Mouse (Mus musculus) forebrain, embryonic 14.5 days (tissue): ENCODE measurements around the gene Apof. TPM values are rescaled to one million over a fixed set of nuclear protein-coding genes. Genes with fewer than 3 reads are reported as not detected.
"Not testable (repeated sequence)": the region's sequence is repeated elsewhere in the genome, so short reads cannot be mapped to it uniquely, and the experiment has no call there.

Source experiments
- ATAC-seq: fragments of 200-750 bp; cut with Nextera tagmentation; 2 replicates; pipeline ENCODE4 v1.8.0; 2017; ENCODE audit warnings: mild to moderate bottlenecking, moderate library complexity
- DNase-seq: peaks from one replicate; pipeline ENCODE4 v3.0.0-alpha.2; 2015; ENCODE audit warnings: low spot score
- H3K27ac ChIP-seq: fragments of 300-500 bp; sonication (generic); 2 replicates; pipeline ENCODE4 v1.5.1; 2014; ENCODE audit warnings: low read depth, mild to moderate bottlenecking, control low read depth, low read length, moderate library complexity
- H3K27me3 ChIP-seq: fragments of 300-500 bp; sonication (generic); replicated peaks from 2 replicates; pipeline ENCODE4 v1.6.1; 2014; ENCODE audit warnings: low read length, control low read depth, mixed read lengths; ENCODE audit not compliant: control insufficient read depth, insufficient read depth
- H3K36me3 ChIP-seq: fragments of 300-500 bp; sonication (generic); 2 replicates; pipeline ENCODE4 v1.6.1; 2014; ENCODE audit warnings: low read length, control low read depth; ENCODE audit not compliant: control insufficient read depth, insufficient read depth
- H3K4me1 ChIP-seq: fragments of 300-500 bp; sonication (generic); 2 replicates; pipeline ENCODE4 v1.6.1; 2014; ENCODE audit warnings: antibody characterized with exemption, low read length, control low read depth; ENCODE audit not compliant: control insufficient read depth, insufficient read depth
- H3K4me2 ChIP-seq: fragments of 300-500 bp; sonication (generic); 2 replicates; pipeline ENCODE4 v1.6.1; 2014; ENCODE audit warnings: mild to moderate bottlenecking, control low read depth, low read length
- H3K4me3 ChIP-seq: fragments of 300-500 bp; sonication (generic); 2 replicates; pipeline ENCODE4 v1.5.1; 2014; ENCODE audit warnings: low read depth, low read length, control low read depth
- H3K9ac ChIP-seq: fragments of 300-500 bp; sonication (generic); 2 replicates; pipeline ENCODE4 v1.6.1; 2014; ENCODE audit warnings: mild to moderate bottlenecking, low read length, control low read depth, moderate library complexity
- H3K9me3 ChIP-seq: fragments of 300-500 bp; sonication (generic); replicated peaks from 2 replicates; pipeline ENCODE4 v1.6.1; 2016; ENCODE audit warnings: low read length, control low read depth, mixed read lengths; ENCODE audit not compliant: control insufficient read depth
- WGBS: fragments of 180-500 bp; shearing (Covaris S2); extraction: QIAGEN DNeasy Blood & Tissue Kit; methylation state at CpG from one replicate; pipeline ENCODE4 v1.1.7; 2014; 5-methylcytosine and 5-hydroxymethylcytosine counted together
- polyA plus RNA-seq: library from polyadenylated mRNA; unstranded; fragments of >200 nt; fragmentation: Nextera tagmentation; extraction: Ambion mirVana; gene quantifications from 2 replicates; pipeline ENCODE4 v1.2.1, GENCODE M21; 2014

The Apof gene
- polyA plus RNA-seq, 1 experiment from 2014 or later: not detected

DNA sequence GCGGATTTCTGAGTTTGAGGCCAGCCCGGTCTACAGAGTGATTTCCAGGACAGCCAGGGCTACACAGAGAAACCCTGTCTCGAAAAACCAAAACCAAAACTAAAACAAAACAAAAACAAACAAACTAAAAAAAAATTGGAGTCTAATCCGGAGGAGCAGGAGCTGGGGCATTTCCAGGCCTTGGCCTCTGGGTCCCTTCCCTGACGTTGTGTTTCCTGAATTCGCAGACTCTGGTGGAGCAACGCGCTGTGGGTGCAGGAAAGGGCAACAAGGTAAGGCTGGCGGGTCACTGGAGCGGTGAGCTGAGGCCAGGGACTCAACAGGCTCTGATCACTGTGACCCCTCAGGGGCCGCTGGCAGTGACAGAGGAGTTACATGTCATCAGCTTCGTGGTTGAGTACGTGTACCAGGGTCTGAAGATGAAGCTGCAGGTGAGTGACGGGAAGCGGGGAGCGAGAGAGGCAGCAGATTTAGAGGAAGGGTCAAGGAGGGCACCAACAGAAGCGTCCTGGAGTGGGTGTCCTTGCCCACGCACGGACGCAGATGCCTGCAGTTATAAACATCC, 14.5 kb downstream of the Apof start:
- ATAC-seq (no peak), DNase-seq (no peak)
- Histone ChIP-seq H3K9ac (no peak overlapping the region), H3K9me3 (no peaks in the 10 kb centered on the region), H3K36me3 (peaks cover 50% of the 10 kb centered on the region), H3K27me3 (no peaks in the 10 kb centered on the region), H3K27ac (no peak overlapping the region), H3K4me1 (no peaks in the 10 kb centered on the region), H3K4me2 (no peak overlapping the region), H3K4me3 (no peak overlapping the region)
- 91% methylated on average over 20 of the region's 20 CpGs for WGBS

DNA sequence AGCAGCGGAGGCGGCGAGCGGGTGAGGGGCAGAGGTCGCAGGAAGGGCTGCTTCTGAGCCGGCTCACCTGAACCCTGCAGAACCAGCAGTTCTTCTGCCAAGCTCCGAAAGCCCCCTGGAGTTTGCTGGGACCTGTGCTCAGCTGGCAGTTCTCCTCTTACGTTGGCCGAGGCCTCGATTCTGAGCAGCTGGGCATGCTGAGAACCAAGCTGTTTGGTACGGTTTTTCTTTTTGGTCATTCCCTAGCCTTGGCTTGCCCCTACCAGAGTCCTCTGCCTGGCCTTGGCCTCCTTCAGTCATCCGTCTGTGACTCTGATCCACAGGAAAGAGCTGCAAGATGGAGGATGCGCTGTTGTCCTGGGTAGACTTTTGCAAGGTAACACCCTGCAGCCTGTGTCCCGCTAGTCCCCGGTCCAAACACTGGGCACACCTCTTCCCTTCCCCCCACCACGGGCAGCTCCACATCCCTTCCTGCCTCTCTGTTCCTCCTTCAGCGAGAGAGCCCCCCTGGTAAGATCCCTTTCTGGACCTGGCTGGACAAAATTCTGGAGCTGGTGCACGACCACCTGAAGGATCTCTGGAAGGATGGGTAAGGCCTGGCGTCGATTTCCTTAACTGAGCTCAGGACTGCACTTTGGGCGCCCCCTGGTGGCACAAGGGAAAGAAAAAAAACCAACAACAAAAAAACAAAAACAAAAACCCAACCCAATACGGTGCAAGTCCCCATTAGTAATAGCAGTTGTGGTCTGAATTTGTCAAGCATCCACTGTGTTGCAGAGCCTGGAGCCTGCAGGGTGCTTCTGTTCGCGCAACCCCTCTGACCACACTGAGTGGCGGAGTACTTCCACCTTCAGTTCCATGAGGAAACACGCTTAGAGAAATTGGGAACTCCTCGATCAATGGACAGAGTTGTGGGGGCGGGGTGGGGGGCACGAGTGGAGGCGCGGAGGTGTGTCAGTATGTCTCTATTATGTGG, 15.4 kb downstream of the Apof start:
- H3K36me3 ChIP-seq: peaks cover 50% of the 10 kb centered on the region
- H3K4me3 ChIP-seq: no peak overlapping the region
- no peaks in the 10 kb centered on the region for H3K9me3 ChIP-seq
- H3K27ac ChIP-seq: no peak overlapping the region
- ATAC-seq (peak; percentile 70), DNase-seq (peak; percentile 83)
- H3K4me2 ChIP-seq: no peak overlapping the region
- WGBS: 61% methylated on average over 31 of the region's 31 CpGs
- H3K4me1 ChIP-seq: no peaks in the 10 kb centered on the region
- no peaks in the 10 kb centered on the region for H3K27me3 ChIP-seq
- H3K9ac ChIP-seq: no peak overlapping the region

DNA sequence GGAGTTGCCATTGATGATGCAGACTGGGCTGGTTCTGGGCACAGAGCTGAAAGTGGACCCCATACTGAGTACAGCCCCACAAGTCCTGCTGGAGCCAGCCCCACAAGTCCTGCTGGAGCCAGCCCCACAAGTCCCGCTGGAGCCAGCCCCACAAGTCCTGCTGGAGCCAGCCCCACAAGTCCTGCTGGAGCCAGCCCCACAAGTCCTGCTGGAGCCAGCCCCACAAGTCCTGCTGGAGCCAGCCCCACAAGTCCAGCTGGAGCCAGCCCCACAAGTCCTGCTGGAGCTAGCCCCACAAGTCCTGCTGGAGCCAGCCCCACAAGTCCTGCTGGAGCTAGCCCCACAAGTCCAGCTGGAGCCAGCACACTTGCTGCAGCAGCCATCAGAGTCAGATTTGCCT, 22.1 kb downstream of the Apof start:
- WGBS: 89% methylated on average over 1 of the region's 1 CpGs
- H3K27ac ChIP-seq: not testable (repeated sequence)

DNA sequence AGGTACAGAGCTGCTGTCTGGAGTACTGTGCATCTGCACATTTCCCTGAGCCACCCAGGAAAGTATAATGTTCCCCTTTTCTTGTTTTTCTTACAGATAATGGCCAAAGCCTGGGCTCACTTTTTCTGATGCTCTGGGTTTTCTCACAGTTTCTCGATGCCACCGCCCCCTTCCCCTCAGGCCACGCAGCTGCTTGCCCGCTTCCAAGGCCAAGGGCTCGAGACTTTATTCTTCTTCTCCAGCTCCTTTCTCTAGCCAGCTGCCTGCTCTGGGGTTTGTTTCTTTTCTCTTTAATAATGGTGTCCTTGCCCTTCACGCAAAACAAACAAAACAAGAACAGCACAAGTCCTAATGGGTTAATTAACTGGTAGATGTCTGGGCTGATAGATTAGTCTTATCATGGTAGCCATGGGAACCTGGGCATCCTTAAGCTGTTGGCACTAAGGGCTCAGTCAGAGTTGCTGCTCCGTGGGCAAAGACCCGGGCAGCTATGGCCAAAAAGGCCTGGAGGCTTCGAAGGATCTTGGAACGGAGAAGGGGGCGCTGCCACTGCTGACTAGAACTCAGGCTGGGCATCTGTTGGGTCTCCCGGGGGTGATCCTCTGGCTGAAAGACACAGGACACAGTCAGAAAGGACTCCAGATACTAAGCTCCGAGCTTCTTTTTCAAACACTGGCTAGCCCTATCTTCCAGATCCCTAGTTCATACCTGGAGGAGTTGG, 28.1 kb downstream of the Apof start:
- DNase-seq (peak; percentile 20), ATAC-seq (no peak)
- WGBS: 51% methylated on average over 13 of the region's 13 CpGs
- H3K4me2 ChIP-seq: no peak overlapping the region
- H3K4me3 ChIP-seq: no peak overlapping the region
- no peak overlapping the region for H3K9ac ChIP-seq
- peaks cover 5% of the 10 kb centered on the region for H3K4me1 ChIP-seq
- no peak overlapping the region for H3K27ac ChIP-seq
- no peaks in the 10 kb centered on the region for H3K9me3 ChIP-seq
- H3K27me3 ChIP-seq: no peaks in the 10 kb centered on the region
- peaks cover 16% of the 10 kb centered on the region for H3K36me3 ChIP-seq

More for the DNA sequence above, 22.1 kb downstream of the Apof start:
- H3K4me3 ChIP-seq, H3K27me3 ChIP-seq, H3K9ac ChIP-seq, H3K4me2 ChIP-seq, H3K4me1 ChIP-seq, DNase-seq, ATAC-seq, H3K9me3 ChIP-seq: not testable (repeated sequence)
- peaks cover 36% of the 10 kb centered on the region for H3K36me3 ChIP-seq

DNA sequence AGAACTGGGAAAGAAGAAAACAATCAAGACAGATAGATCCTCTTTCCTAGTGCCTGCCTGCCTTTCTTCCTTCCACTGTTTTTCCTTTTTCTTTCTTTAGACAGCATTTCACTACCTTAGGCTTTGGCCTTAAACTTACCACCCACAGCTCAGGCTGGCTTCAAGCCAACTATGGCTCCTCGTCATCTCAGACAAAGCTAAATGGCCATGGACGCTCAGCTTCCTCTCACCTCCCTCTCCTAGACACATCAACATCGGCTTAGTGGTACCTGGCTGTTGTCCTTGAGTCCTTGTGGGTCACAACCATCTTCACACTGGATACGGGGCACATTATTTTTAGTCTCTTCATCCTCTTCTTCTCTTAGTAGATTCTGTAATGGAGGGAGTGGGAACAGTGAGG, 28.8 kb downstream of the Apof start:
- DNase-seq (no peak), ATAC-seq (no peak)
- H3K27ac ChIP-seq: no peak overlapping the region
- H3K4me3 ChIP-seq: no peak overlapping the region
- no peak overlapping the region for H3K4me2 ChIP-seq
- 65% methylated on average over 4 of the region's 4 CpGs for whole genome bisulfite sequencing
- H3K9me3 ChIP-seq: no peaks in the 10 kb centered on the region
- H3K4me1 ChIP-seq: peaks cover 7% of the 10 kb centered on the region
- H3K27me3 ChIP-seq: no peaks in the 10 kb centered on the region
- peaks cover 9% of the 10 kb centered on the region for H3K36me3 ChIP-seq
- no peak overlapping the region for H3K9ac ChIP-seq

DNA sequence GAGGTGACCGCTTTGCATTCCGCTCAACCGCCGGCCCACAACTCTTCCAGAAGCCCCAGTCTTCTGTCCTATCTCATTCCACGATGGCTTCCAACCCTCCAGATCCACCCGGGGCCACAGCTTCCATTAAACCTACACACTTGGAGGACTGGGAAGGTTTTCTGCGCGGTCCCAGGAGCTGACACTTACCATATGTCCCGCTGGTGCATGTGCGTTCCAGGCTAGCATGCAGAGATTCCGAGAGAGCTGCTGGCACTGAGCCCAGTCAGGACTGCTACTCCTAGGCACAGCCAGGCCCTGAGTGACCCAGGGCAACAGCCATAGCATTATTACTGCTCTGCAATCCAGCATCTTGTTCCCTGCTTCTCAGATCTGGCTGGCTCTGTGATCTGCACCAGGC, 29.2 kb downstream of the Apof start:
- 75% methylated on average over 11 of the region's 11 CpGs for WGBS
- Histone ChIP-seq H3K9me3 (no peaks in the 10 kb centered on the region), H3K4me3 (no peak overlapping the region), H3K27ac (no peak overlapping the region), H3K4me2 (no peak overlapping the region), H3K36me3 (peaks cover 5% of the 10 kb centered on the region; the same call in 1 of the 2 replicates), H3K27me3 (no peaks in the 10 kb centered on the region), H3K9ac (no peak overlapping the region), H3K4me1 (peaks cover 10% of the 10 kb centered on the region)
- DNase-seq (peak; percentile 13), ATAC-seq (no peak)

DNA sequence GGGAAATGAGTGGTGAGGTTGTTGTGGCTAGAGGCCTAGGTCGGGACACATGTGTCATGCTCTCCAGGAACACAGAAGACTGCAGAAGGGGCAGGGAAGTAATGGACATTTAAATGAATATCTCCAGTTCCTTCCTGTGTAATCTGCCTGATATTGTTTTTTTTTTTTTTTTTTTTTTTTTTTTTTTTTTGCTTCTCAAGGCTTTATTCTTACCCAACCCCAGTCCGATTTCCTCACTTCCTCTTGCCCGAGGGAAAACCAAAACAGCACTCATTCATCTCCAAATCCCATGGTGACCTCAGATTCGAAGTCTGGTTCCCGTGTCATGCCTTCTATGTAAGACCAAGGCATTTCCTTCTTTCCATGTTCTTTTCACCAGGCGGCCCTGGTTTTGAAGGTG, 29.8 kb downstream of the Apof start:
- ATAC-seq: no peak
- 83% methylated on average over 6 of the region's 6 CpGs for WGBS
- no peaks in the 10 kb centered on the region for H3K9me3 ChIP-seq
- H3K4me2 ChIP-seq: no peak overlapping the region
- no peak overlapping the region for H3K9ac ChIP-seq
- no peaks in the 10 kb centered on the region for H3K36me3 ChIP-seq
- peaks cover 10% of the 10 kb centered on the region for H3K4me1 ChIP-seq
- no peak overlapping the region for H3K4me3 ChIP-seq
- DNase-seq: no peak
- no peak overlapping the region for H3K27ac ChIP-seq
- no peaks in the 10 kb centered on the region for H3K27me3 ChIP-seq

DNA sequence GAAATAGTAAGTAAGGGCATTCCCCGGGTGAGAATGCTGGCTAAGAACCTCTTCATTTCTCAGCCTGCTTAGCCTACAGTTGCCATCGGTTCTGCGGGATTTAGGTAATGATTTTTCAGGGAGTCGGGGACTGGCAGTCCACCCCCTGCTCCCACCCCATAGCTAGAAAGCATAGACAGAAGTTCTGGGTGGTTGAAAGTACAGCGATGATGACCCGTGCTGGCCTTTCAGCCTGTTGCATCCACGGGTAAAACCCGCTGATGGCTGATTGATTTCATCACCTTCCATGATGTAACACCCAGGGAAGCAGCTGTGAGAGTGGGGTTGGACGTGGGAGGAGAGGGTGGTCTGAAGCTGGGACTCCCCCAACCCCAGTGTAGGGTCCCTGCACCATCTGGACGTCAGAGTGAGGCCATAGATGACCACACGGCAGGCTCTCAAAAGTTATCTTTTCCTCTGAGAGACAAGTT, 30.3 kb downstream of the Apof start, which contains the start of gene Il23a:
Il23a (minus strand) TSS at position 51 of the 470 bp plus-strand sequence.
- H3K36me3 ChIP-seq: no peaks in the 10 kb centered on the region
- H3K4me1 ChIP-seq: peaks cover 10% of the 10 kb centered on the region
- no peak within 1 kb of the TSS for H3K4me3 ChIP-seq
- H3K27me3 ChIP-seq: no peaks in the 10 kb centered on the region
- no peak within 1 kb of the TSS for H3K9ac ChIP-seq
- WGBS: 85% methylated on average over 11 of the region's 11 CpGs
- no peak for ATAC-seq
- no peak within 1 kb of the TSS for H3K4me2 ChIP-seq
- no peak for DNase-seq
- H3K9me3 ChIP-seq: no peaks in the 10 kb centered on the region
- H3K27ac ChIP-seq: no peak within 1 kb of the TSS
